Mouse (Mus musculus): ENCODE results near the gene Dpep1. TPM values are rescaled to one million over a fixed set of nuclear protein-coding genes. Genes with fewer than 3 reads are reported as not detected.
A peak's percentile ranks its signal among the peaks of the same experiment; 100 is the strongest.
"Not testable (repeated sequence)": the region's sequence is repeated elsewhere in the genome, so short reads cannot be mapped to it uniquely, and the experiment has no call there.

Dpep1 gene
- polyA plus RNA-seq, 1 experiment from 2014 or later: 0.18 TPM

DNA sequence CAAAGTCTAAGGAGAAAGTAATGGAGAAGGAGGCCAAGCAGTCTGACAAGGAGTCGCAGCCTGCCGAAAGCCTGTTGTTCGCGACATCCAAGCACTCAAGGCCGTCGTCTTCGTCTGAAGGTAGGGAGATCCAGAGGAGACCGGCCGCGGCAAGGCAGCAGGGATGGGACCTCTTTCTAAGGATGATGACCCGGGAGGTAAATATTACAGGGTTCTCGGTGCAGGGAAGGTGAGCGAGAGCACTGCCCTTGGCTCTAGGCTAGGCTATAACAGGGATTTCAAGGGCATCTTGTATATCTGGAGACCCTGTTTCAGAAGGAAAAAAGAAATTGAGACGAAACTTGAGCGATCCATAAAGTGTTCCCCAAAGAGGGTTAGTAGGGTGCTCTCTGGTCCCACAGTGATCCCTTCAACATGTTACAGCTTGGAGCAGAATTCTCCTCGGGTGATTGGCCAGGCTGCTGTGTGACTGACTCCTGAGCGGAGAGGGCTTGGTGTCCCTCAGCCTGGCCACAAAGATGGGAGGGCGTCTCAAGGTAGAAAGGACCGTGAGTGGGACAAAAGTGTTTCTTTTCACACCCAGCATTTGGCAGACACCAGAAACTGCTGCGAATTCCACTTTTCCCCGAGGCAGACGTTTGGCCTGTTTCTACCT lies 27.2 kb downstream of the Dpep1 start:
- no peaks in the 10 kb centered on the region for H3K27me3 ChIP-seq
- no peak; the same call in 1 of the 2 replicates for ATAC-seq (ENCODE audit: low FRiP score, low read depth)
- WGBS: 18% methylated on average over 22 of the region's 22 CpGs
- H3K4me1 ChIP-seq (replicated peaks): peaks cover 22% of the 10 kb centered on the region
- H3K9me3 ChIP-seq: no peaks in the 10 kb centered on the region
- H3K4me2 ChIP-seq: peak overlapping the region; percentile 97
- H3K9ac ChIP-seq: peak overlapping the region; percentile 90
- H3K4me3 ChIP-seq: peak overlapping the region; percentile 83
- peak overlapping the region; percentile 66 for H3K27ac ChIP-seq (replicated peaks)
- H3K36me3 ChIP-seq: peaks cover 4% of the 10 kb centered on the region

DNA sequence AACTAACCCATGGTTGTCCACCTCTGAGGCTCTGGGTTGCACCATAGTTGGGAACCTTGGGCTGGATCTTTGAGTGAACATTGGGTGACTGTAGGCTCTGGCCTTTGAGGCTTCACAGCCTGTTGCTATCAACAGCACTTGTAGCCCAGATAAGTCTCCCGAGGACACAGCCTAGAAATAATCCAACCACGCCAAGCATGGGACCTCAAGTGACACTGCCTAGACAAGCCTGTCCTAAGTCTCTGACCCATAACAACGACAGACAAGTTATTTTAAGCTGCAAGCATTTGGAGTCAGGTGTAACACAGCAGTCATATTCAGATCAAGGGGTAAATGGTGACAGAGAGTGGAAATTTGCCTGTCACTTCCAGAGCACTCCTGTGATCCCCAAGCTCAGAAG lies 29.4 kb downstream of the Dpep1 start:
- Histone ChIP-seq H3K27me3 (no peaks in the 10 kb centered on the region), H3K9ac (no peak overlapping the region), H3K4me1 (replicated peaks) (peaks cover 22% of the 10 kb centered on the region), H3K4me2 (no peak overlapping the region), H3K4me3 (no peak overlapping the region), H3K9me3 (no peaks in the 10 kb centered on the region), H3K36me3 (no peaks in the 10 kb centered on the region), H3K27ac (replicated peaks) (no peak overlapping the region)
- ATAC-seq (ENCODE audit: low FRiP score, low read depth): no peak
- WGBS: 84% methylated on average over 3 of the region's 3 CpGs

DNA sequence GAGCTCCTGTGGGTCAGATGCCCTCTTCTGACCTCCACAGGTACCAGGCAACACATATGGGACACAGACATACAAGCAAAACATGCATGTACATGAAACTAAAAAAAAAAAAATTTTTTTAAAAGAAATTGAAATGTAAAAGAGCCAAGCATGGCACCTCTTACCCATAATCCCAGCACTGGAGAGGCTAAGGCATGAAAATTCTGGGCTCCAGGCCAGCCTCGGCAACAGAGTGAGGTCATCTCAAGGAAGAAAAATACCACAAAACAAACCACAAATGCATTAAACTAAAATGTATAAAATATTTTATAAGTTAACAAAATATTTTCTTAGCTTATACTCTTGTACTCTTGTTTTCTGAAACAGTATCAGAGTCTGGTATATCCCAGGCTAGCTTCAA lies 34.9 kb downstream of the Dpep1 start:
- no peak overlapping the region for H3K9ac ChIP-seq
- peaks cover 16% of the 10 kb centered on the region for H3K4me1 ChIP-seq (replicated peaks)
- WGBS: 87% methylated on average over 1 of the region's 1 CpGs
- H3K9me3 ChIP-seq: no peaks in the 10 kb centered on the region
- no peaks in the 10 kb centered on the region for H3K36me3 ChIP-seq
- H3K4me3 ChIP-seq: no peak overlapping the region
- H3K27me3 ChIP-seq: no peaks in the 10 kb centered on the region
- ATAC-seq (ENCODE audit: low FRiP score, low read depth): no peak
- no peak overlapping the region for H3K27ac ChIP-seq (replicated peaks)
- no peak overlapping the region for H3K4me2 ChIP-seq

DNA sequence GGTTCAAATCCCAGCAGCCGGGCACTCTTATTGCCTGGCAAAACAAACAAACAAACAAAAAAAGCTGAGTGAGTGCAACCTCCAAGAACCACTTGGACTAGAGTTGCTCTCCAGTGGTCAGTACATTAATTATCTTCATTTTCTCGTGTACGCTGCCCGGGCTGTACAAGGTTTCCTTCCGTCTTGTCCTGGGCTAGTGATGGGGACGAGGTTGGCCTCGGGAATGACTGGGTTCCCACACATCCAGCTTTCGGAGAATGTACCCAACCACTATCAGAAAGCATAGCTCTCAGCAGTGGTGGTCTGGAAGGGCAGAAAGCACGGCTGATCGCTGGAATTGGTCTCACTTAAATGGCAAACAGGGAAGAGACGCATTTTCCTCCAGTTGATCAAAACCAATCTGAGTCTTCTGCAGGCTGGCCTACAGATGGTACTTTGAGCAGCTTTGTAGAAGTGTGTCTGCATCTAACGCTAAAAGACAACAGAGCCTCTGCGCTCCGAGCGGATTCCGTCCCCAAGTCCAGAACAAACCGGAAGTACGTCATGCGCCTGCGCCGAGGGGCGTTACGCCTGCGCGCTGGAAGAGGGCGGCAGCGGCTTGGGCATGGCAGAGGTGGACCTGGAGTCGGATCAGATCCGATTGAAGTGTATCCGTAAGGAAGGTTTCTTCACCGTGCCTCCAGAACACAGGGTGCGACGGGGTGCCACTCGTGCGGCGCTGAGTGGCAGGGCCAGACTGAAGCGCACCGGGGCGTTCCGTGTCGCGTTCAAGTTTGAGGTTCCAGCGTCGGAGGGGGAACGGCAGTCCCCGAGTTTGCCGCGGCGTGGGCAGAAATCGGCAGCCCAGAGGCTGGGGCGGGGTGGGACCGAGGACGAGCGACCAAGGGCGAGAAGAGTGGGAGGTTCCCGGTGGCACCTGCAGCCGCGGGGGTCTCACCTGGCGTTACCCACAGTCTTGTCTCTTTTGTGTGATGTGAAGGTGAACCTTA lies 38.5 kb downstream of the Dpep1 start, which contains the start of gene Cdk10:
TSS of gene Cdk10 (plus strand) at position 565 of the 989 bp plus-strand sequence.
- peak; percentile 92 for ATAC-seq (ENCODE audit: low FRiP score, low read depth)
- H3K27ac ChIP-seq (replicated peaks): peak within 1 kb of the TSS; percentile 87
- peak within 1 kb of the TSS; percentile 87 for H3K9ac ChIP-seq
- H3K27me3 ChIP-seq: no peaks in the 10 kb centered on the region
- H3K4me3 ChIP-seq: peak within 1 kb of the TSS; percentile 67
- 3% methylated on average over 59 of the region's 59 CpGs for WGBS
- peaks cover 9% of the 10 kb centered on the region; the same call in 1 of the 2 replicates for H3K36me3 ChIP-seq
- no peaks in the 10 kb centered on the region for H3K9me3 ChIP-seq
- peak within 1 kb of the TSS; percentile 92 for H3K4me2 ChIP-seq
- H3K4me1 ChIP-seq (replicated peaks): peaks cover 19% of the 10 kb centered on the region

DNA sequence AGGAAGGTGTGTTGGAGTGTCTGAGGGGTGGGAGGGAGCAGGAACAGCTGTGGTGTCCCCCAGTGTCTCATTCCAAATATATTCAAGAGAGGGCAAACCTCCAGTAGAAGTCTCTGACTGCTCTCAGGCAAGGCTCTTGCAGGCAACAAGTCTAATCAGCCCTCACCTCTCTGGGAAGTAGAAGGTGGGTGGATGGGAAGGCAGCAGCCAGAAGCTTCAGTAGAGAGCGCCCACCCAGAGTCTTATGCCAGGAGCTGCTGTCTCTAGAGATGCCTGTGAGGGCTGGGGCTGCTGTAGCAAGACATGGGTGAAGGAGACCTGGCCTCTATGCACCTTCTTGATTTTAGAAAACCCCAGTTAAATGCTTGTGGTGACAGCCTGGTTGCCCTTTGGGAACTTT lies 42.4 kb downstream of the Dpep1 start:
- H3K4me1 ChIP-seq (replicated peaks): peaks cover 24% of the 10 kb centered on the region
- no peak for ATAC-seq (ENCODE audit: low FRiP score, low read depth)
- no peak overlapping the region for H3K4me2 ChIP-seq
- no peak overlapping the region for H3K4me3 ChIP-seq
- no peak overlapping the region for H3K9ac ChIP-seq
- peaks cover 3% of the 10 kb centered on the region; the same call in 1 of the 2 replicates for H3K27me3 ChIP-seq
- H3K9me3 ChIP-seq: no peaks in the 10 kb centered on the region
- WGBS: 100% methylated on average over 1 of the region's 1 CpGs
- H3K36me3 ChIP-seq: peaks cover 9% of the 10 kb centered on the region; the same call in 1 of the 2 replicates
- H3K27ac ChIP-seq (replicated peaks): no peak overlapping the region

DNA sequence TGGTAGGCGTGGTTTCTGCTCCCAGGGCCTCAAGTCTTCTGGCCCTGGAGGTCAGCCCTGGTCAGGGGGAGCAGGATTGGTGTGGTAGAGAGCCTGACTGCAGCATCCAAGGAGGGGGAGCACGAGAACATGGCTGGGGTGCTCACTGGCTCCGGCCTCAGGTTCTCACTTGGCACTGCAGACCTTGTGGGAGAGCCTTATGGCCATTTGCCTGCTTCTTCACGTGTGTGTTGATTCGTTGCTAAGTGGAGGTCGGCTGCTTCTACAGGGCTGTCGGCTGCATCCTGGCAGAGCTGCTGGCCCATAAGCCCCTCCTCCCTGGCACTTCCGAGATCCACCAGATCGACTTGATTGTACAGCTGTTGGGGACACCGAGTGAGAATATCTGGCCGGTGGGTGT lies 44.3 kb downstream of the Dpep1 start:
- H3K36me3 ChIP-seq; H3K27me3 ChIP-seq; H3K4me2 ChIP-seq; H3K27ac ChIP-seq (replicated peaks); H3K4me3 ChIP-seq; H3K9ac ChIP-seq; ATAC-seq (ENCODE audit: low FRiP score, low read depth); H3K9me3 ChIP-seq: not testable (repeated sequence)
- H3K4me1 ChIP-seq (replicated peaks): peaks cover 27% of the 10 kb centered on the region
- WGBS: 85% methylated on average over 11 of the region's 11 CpGs

DNA sequence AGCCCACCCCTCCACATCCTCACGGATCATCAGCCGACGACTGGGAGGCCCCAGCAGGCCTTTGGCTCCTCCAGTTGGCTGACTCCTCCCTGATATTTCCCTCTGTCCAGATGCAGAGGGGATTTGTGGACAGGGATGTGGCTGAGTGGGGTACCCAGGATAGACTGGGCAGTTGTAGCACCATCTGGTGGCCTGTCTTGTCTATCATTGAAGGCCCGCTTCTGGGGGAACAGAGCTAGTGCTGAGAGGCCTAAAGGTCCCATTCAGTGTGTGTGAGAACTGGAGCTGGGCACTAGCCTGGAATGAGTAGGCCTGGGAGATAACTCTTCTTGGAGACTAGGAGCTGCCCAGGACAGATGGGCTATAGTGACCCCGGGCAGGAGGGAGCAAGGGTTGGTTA lies 45.7 kb downstream of the Dpep1 start:
- H3K27ac ChIP-seq (replicated peaks): no peak overlapping the region
- peaks cover 30% of the 10 kb centered on the region for H3K4me1 ChIP-seq (replicated peaks)
- 61% methylated on average over 5 of the region's 5 CpGs for WGBS
- no peak overlapping the region for H3K4me2 ChIP-seq
- H3K4me3 ChIP-seq: no peak overlapping the region
- peaks cover 7% of the 10 kb centered on the region for H3K27me3 ChIP-seq
- no peak overlapping the region for H3K9ac ChIP-seq
- H3K36me3 ChIP-seq: peaks cover 7% of the 10 kb centered on the region; the same call in 1 of the 2 replicates
- no peaks in the 10 kb centered on the region for H3K9me3 ChIP-seq
- no peak for ATAC-seq (ENCODE audit: low FRiP score, low read depth)

DNA sequence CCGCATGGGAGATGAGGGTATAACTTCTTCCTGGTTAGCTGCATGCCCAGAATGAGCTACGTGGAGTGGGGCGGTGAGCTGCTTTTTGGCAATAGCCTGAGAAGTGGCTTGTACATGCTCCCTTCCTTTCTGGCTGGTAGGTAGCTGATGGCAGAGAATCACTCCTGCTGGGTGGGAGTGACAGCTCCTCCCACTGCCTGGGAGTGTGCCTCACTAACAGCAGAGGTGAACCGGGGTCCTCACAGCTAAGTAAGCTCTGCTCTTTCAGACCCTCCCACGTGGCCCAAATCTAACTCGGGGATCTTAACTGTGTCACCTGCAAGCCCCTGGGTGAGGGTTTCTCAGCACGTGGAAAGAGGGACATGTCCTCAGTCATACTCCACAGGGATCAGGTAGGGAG lies 46.5 kb downstream of the Dpep1 start:
- Histone ChIP-seq H3K4me1 (replicated peaks) (peaks cover 30% of the 10 kb centered on the region), H3K27me3 (peaks cover 10% of the 10 kb centered on the region), H3K9ac (no peak overlapping the region), H3K4me3 (no peak overlapping the region), H3K4me2 (no peak overlapping the region), H3K9me3 (no peaks in the 10 kb centered on the region), H3K27ac (replicated peaks) (no peak overlapping the region), H3K36me3 (no peaks in the 10 kb centered on the region; the same call in 1 of the 2 replicates)
- no peak for ATAC-seq (ENCODE audit: low FRiP score, low read depth)
- 42% methylated on average over 7 of the region's 7 CpGs for whole genome bisulfite sequencing

DNA sequence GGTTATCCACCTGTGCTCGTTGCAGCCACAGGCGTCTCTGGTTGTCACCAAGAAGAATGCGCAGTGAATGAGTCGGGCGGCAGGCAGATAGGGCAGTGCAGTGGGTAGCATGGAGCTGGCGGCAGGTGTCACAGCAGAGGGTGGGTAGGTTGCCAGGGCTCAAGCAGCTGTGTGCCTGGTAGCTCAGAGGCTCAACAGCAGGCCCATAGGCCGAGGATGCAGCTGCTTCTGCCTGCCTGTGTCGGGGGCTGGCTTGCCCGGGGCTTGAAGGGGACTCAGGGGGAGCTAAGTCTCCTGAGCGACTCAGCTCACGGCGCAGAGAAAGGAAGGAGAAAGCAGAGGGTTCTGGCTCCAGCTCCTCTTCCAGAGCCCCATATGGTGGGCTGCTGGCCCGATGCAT lies 47.3 kb downstream of the Dpep1 start:
- no peak overlapping the region for H3K4me3 ChIP-seq
- no peak for ATAC-seq (ENCODE audit: low FRiP score, low read depth)
- no peak overlapping the region for H3K9ac ChIP-seq
- H3K4me1 ChIP-seq (replicated peaks): peaks cover 30% of the 10 kb centered on the region
- no peak overlapping the region for H3K27ac ChIP-seq (replicated peaks)
- no peak overlapping the region for H3K4me2 ChIP-seq
- no peaks in the 10 kb centered on the region for H3K9me3 ChIP-seq
- H3K27me3 ChIP-seq: peaks cover 10% of the 10 kb centered on the region
- H3K36me3 ChIP-seq: no peaks in the 10 kb centered on the region
- WGBS: 47% methylated on average over 13 of the region's 13 CpGs

DNA sequence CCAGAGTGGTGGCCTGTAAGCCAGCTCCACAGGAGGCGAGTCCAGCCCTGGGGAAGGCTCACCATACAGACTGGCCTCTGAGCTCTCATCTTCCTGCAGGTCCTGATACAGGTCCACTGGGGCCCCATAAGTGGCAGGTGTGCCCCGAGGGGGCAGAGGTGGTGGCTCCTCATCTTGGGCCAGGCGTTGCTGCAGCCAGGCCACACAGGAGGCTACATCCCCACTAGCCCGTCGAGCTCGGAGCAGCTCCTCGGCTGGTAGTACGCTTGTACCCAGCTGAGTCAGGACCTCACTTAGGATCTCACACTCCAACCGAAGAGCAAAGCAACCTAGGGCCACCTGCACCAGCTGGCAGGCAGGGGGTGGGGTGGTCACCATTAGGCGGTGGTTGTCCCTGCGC lies 47.7 kb downstream of the Dpep1 start:
- Histone ChIP-seq H3K9me3 (no peaks in the 10 kb centered on the region), H3K27me3 (peaks cover 10% of the 10 kb centered on the region), H3K4me2 (no peak overlapping the region), H3K4me1 (replicated peaks) (peaks cover 30% of the 10 kb centered on the region), H3K4me3 (no peak overlapping the region), H3K9ac (no peak overlapping the region), H3K36me3 (no peaks in the 10 kb centered on the region), H3K27ac (replicated peaks) (no peak overlapping the region)
- 75% methylated on average over 11 of the region's 11 CpGs for WGBS
- no peak for ATAC-seq (ENCODE audit: low FRiP score, low read depth)

DNA sequence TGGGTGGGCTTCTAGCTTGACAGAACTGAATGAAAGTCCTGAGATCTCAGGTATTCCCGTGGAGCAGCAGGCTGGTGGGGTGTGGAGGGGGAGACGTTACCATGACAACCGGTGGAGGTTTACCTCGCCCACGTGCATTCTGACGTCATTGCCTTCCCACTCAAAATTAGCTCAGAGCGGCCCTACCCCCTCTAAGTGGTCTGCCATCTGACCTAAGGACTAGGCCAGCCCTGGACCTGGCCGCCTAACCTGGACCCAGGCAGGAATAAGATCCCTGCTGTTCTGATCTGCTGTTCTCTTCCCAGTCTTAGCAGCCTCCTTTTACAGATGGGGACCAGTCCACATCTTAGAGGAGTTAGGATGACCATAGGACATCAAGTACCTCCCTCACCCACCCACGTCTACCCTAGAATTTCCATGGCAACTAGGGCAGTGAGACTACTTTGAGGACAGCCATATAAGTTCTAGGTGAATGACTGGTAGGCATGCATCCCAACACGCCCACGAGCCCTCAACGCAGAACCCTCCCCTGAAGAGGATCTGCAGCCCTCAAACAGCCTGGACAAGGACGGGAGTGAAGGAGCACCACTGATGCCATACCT lies 49.0 kb downstream of the Dpep1 start:
- H3K4me1 ChIP-seq (replicated peaks): peaks cover 30% of the 10 kb centered on the region
- H3K9me3 ChIP-seq: no peaks in the 10 kb centered on the region
- ATAC-seq (ENCODE audit: low FRiP score, low read depth): 0 out of 2 replicates have a peak, but pooled peaks have one; percentile 16
- H3K27ac ChIP-seq (replicated peaks): no peak overlapping the region
- peak overlapping the region; percentile 55 for H3K9ac ChIP-seq
- WGBS: 32% methylated on average over 13 of the region's 13 CpGs
- peak overlapping the region; percentile 73 for H3K4me2 ChIP-seq
- H3K36me3 ChIP-seq: no peaks in the 10 kb centered on the region
- H3K4me3 ChIP-seq: peak overlapping the region; percentile 55
- H3K27me3 ChIP-seq: peaks cover 10% of the 10 kb centered on the region
